Mouse (Mus musculus): ENCODE measurements around the gene Tdrkh. TPM values are rescaled to one million over a fixed set of nuclear protein-coding genes. Genes with fewer than 3 reads are reported as not detected.

Tdrkh gene
- polyA plus RNA-seq, 1 experiment from 2014 or later: 8.8 TPM

DNA sequence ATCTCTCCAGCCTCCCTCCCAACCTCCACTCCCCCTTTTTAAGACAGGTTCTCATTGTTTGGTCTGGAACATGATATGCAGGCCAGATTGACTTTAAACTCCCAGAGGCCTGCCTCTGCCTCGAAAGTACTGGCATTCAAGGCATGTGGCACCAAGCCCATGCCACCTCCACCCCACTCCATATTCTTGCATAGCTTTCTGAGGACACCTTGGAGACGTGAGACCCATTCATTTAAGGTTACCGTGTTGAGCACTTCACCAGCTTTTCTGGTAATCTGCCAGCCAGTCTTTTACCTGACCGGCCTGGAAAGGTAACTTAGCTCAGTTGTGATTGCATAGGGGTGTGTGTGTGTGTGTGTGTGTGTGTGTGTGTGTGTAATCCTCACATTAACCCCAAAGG, 7.5 kb upstream of the Tdrkh start:
- Histone ChIP-seq H3K9me3 (no peaks in the 10 kb centered on the region), H3K27me3 (replicated peaks) (peaks cover 73% of the 10 kb centered on the region), H3K4me1 (0 out of 2 replicates have a peak, but pooled peaks cover 2% of the 10 kb centered on the region), H3K9ac (no peak overlapping the region), H3K36me3 (no peaks in the 10 kb centered on the region), H3K27ac (replicated peaks) (no peak overlapping the region), H3K4me3 (no peak overlapping the region), H3K4me2 (no peak overlapping the region)
- ATAC-seq (ENCODE audit: extremely low read depth, insufficient number of reproducible peaks, low FRiP score, low TSS enrichment): no peak
- 50% methylated on average over 4 of the region's 4 CpGs for WGBS

DNA sequence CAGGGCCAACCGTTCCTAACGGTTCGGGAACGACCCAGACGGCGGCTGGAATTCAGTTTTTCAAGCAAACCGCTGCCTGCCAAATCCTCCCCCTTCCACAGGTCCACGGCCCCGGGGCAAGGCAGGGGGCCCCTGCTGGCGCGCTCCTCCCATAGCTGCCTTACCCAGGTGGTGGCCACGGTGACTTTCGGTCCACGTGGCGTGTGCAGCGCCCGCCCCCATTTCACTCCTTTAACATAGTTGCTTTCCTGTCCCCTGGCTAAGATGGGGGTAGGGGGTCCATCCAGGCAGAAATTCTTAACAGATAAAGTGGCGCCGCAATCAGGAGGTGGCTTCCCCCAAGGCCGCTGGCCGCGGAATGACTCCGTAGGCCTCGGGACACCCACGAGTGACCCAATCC, 543 bp upstream of the Tdrkh start:
- H3K9me3 ChIP-seq: no peaks in the 10 kb centered on the region
- peak overlapping the region; percentile 94 for H3K4me2 ChIP-seq
- 8% methylated on average over 25 of the region's 25 CpGs for WGBS
- H3K27me3 ChIP-seq (replicated peaks): peaks cover 18% of the 10 kb centered on the region; the same call in 1 of the 2 replicates
- no peak for ATAC-seq (ENCODE audit: extremely low read depth, insufficient number of reproducible peaks, low FRiP score, low TSS enrichment)
- H3K4me1 ChIP-seq: peaks cover 9% of the 10 kb centered on the region
- no peaks in the 10 kb centered on the region for H3K36me3 ChIP-seq
- peak overlapping the region; percentile 62 for H3K4me3 ChIP-seq
- peak overlapping the region; percentile 68 for H3K9ac ChIP-seq
- H3K27ac ChIP-seq (replicated peaks): no peak overlapping the region

DNA sequence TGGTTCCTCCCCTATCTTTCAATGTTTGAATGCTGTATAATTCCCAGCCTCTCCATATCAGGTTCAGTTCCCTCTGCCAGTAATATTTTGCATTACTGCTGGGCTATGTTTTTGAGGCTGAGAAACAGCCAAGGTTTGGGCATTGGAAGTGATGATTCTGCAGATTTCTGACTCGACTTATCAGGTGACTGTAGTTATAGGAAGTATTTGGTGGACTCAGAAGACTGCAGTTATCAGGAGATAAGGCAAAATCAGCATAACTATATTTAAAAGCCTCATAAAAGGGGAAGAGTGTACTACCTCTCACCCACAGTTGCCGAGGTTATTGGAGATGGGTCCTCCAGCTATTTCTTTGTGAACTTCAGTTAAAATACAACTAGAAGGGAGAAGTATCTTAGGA, 17.9 kb downstream of the Tdrkh start:
- no peak for ATAC-seq (ENCODE audit: extremely low read depth, insufficient number of reproducible peaks, low FRiP score, low TSS enrichment)
- H3K4me1 ChIP-seq: no peaks in the 10 kb centered on the region

DNA sequence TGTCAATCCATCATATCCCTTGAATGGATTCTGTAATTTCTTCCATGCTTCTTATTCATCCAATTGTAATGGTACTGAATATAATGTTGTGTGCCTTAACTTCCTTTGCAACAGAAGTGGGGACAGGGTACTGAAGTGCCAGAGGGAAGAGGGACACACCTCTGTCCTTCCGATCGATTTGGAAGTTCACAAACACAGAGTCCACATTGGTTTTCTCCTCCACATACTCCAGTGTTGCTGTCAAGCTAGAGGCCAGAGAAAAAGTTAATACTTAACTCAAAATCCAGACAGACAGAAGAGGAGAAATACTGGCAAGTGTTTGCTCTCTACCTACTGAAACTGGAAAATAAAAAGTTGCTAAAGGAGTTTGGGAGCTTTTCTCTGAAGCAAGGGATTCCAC, 21.2 kb downstream of the Tdrkh start:
- Histone ChIP-seq H3K27ac (replicated peaks) (no peak overlapping the region), H3K4me1 (no peaks in the 10 kb centered on the region), H3K27me3 (replicated peaks) (no peaks in the 10 kb centered on the region), H3K4me3 (no peak overlapping the region), H3K9me3 (no peaks in the 10 kb centered on the region), H3K9ac (no peak overlapping the region), H3K4me2 (no peak overlapping the region), H3K36me3 (no peaks in the 10 kb centered on the region)
- no peak for ATAC-seq (ENCODE audit: extremely low read depth, insufficient number of reproducible peaks, low FRiP score, low TSS enrichment)
- WGBS: 83% methylated on average over 2 of the region's 2 CpGs

More for the DNA sequence above, 17.9 kb downstream of the Tdrkh start:
- no peak overlapping the region for H3K27ac ChIP-seq (replicated peaks)
- H3K27me3 ChIP-seq (replicated peaks): no peaks in the 10 kb centered on the region
- no peaks in the 10 kb centered on the region for H3K9me3 ChIP-seq
- no peak overlapping the region for H3K9ac ChIP-seq
- H3K36me3 ChIP-seq: no peaks in the 10 kb centered on the region
- no peak overlapping the region for H3K4me3 ChIP-seq
- no peak overlapping the region for H3K4me2 ChIP-seq
- WGBS: 56% methylated on average over 2 of the region's 2 CpGs

DNA sequence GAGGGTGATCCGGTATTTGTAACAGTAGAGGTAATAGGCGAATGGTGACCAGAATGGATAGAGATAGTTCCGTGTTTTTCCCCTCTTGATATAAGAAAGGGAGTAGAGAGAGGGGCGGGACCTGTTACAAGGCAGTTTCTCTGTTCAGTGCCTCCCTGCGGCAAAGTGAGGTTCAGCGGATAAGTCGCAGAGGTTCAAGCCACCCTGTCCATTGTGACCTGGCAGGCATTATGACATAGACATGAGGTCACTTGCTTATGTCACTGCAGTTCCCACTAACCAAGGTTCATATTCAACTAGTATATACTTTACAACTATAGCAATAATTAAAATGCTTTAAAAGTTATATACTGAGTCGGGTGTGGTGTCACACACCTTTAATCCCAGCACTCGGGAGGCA, 23.3 kb downstream of the Tdrkh start:
- Histone ChIP-seq H3K9ac (no peak overlapping the region), H3K27ac (replicated peaks) (no peak overlapping the region), H3K4me3 (no peak overlapping the region), H3K4me1 (no peaks in the 10 kb centered on the region), H3K36me3 (no peaks in the 10 kb centered on the region), H3K27me3 (replicated peaks) (peaks cover 8% of the 10 kb centered on the region; the same call in 1 of the 2 replicates), H3K9me3 (no peaks in the 10 kb centered on the region), H3K4me2 (no peak overlapping the region)
- no peak for ATAC-seq (ENCODE audit: extremely low read depth, insufficient number of reproducible peaks, low FRiP score, low TSS enrichment)
- WGBS: 73% methylated on average over 9 of the region's 9 CpGs

DNA sequence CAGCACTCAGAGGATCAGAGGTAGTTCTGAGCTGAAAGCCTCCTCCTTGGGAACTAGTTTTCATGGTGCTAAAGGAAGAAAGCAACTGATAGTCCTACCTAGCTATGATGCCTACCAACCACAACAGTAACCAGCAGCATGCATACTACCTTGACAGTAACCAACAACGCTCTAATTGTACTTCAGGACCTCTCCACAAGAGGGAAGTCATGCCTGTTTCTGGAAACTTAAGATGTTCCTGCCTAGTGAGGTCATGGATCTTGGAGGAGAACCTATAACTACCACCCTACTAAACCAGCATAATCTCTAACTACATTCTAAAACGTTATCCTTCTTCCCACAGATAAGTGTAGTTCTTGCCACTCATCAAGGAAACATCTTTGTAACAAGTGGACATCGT, 28.1 kb downstream of the Tdrkh start:
- Histone ChIP-seq H3K36me3 (peaks cover 19% of the 10 kb centered on the region), H3K4me2 (no peak overlapping the region), H3K27ac (replicated peaks) (no peak overlapping the region), H3K9me3 (no peaks in the 10 kb centered on the region), H3K4me3 (no peak overlapping the region), H3K27me3 (replicated peaks) (peaks cover 8% of the 10 kb centered on the region; the same call in 1 of the 2 replicates), H3K4me1 (peaks cover 10% of the 10 kb centered on the region), H3K9ac (no peak overlapping the region)
- WGBS: 36% methylated on average over 3 of the region's 3 CpGs
- no peak for ATAC-seq (ENCODE audit: extremely low read depth, insufficient number of reproducible peaks, low FRiP score, low TSS enrichment)

DNA sequence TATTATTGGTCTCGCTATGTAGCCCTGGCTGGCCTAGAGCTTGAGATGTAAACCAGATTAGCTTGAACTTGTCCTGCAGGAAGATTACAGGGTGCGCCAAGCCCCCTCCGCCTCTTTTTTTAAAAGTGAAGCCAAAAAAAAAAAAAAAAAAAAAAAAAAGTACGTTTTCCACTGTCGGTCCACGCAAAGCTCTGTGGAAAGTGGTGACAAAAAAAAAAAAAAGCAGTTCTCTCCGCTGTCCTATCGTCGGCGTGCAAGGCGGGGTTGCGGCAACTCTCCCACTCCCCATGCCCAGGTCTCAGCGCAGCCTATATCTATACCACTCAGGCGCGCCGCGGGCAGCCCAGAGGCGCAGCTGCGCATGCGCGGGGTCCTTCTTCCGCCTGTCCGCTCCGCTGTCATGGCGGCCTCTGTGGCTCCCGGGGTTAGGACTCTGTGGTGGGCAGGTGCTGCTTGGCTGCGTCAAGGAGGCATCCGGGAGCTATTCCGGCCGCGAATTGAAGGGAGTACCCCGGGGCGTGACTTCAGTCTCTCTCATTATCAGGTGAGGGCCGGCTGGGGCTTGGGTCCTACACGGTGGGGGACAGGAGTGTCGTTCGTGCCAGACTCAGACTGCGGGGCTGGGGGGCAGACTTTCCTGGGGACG, 30.0 kb downstream of the Tdrkh start, which contains the start of gene Mrpl9:
Gene Mrpl9, plus strand, starts transcription at position 368 of the 646 bp plus-strand sequence.
- WGBS: under 1% methylated on average over 39 of the region's 39 CpGs
- H3K4me3 ChIP-seq: peak within 1 kb of the TSS; percentile 72
- H3K4me1 ChIP-seq: peaks cover 10% of the 10 kb centered on the region
- H3K9ac ChIP-seq: peak within 1 kb of the TSS; percentile 97
- H3K9me3 ChIP-seq: no peaks in the 10 kb centered on the region
- peak within 1 kb of the TSS; percentile 80 for H3K27ac ChIP-seq (replicated peaks)
- H3K27me3 ChIP-seq (replicated peaks): peaks cover 8% of the 10 kb centered on the region; the same call in 1 of the 2 replicates
- H3K4me2 ChIP-seq: peak within 1 kb of the TSS; percentile 92
- ATAC-seq (ENCODE audit: extremely low read depth, insufficient number of reproducible peaks, low FRiP score, low TSS enrichment): peak; percentile 87
- peaks cover 37% of the 10 kb centered on the region for H3K36me3 ChIP-seq

DNA sequence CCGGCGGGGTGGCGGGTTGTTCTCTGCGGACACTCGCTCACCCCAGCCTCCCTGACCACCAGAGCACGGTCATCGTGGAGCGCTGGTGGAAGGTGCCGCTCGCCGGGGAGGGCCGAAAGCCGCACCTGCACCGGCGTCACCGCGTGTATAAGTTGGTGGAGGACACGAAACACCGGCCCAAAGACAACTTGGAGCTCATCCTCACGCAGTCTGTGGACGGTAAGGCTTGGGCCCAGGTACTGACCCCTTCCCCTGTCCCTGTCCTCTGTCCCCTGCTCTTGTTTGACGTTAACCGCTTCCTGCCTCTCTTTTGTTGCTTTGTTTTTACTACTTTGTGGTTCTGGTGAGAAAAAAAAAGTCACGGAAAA, 30.5 kb downstream of the Tdrkh start, which contains the start of gene Oaz3:
Gene Oaz3, minus strand, starts transcription at position 319 of the 368 bp plus-strand sequence.
- Histone ChIP-seq H3K4me3 (peak within 1 kb of the TSS; percentile 72), H3K36me3 (peaks cover 42% of the 10 kb centered on the region), H3K27ac (replicated peaks) (peak within 1 kb of the TSS; percentile 80)

DNA sequence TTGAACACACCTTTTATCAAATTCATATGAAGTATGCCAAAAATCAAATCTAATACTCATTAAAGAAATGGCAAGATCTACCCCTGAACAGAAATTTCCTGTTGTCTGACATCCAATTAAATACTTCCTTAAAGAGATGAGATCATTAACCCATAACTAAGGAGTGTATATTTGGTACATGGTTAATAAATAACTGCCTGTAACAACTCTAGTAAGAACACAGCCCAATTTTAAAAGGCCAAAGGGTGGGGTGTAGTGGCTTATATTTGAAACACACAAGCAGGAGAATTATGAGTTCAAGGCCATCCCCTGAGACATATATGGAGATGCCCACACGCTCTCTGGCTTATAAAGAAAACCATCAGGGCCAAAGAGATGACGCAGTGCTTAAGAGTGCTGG, 36.3 kb downstream of the Tdrkh start:
- no peak for ATAC-seq (ENCODE audit: extremely low read depth, insufficient number of reproducible peaks, low FRiP score, low TSS enrichment)
- 95% methylated on average over 2 of the region's 2 CpGs for WGBS
- no peak overlapping the region for H3K27ac ChIP-seq (replicated peaks)
- no peak overlapping the region for H3K4me3 ChIP-seq
- H3K36me3 ChIP-seq: peaks cover 60% of the 10 kb centered on the region
- H3K27me3 ChIP-seq (replicated peaks): no peaks in the 10 kb centered on the region
- H3K9ac ChIP-seq: no peak overlapping the region
- H3K4me2 ChIP-seq: no peak overlapping the region
- no peaks in the 10 kb centered on the region for H3K9me3 ChIP-seq
- peaks cover 2% of the 10 kb centered on the region for H3K4me1 ChIP-seq

More for the DNA sequence above, 30.5 kb downstream of the Tdrkh start, which contains the start of gene Oaz3:
- H3K4me1 ChIP-seq: peaks cover 10% of the 10 kb centered on the region
- no peaks in the 10 kb centered on the region for H3K9me3 ChIP-seq
- H3K9ac ChIP-seq: peak within 1 kb of the TSS; percentile 97
- peak within 1 kb of the TSS; percentile 92 for H3K4me2 ChIP-seq
- 2% methylated on average over 24 of the region's 24 CpGs for WGBS
- H3K27me3 ChIP-seq (replicated peaks): peaks cover 8% of the 10 kb centered on the region; the same call in 1 of the 2 replicates
- ATAC-seq (ENCODE audit: extremely low read depth, insufficient number of reproducible peaks, low FRiP score, low TSS enrichment): peak; percentile 70; the same call in 1 of the 2 replicates

DNA sequence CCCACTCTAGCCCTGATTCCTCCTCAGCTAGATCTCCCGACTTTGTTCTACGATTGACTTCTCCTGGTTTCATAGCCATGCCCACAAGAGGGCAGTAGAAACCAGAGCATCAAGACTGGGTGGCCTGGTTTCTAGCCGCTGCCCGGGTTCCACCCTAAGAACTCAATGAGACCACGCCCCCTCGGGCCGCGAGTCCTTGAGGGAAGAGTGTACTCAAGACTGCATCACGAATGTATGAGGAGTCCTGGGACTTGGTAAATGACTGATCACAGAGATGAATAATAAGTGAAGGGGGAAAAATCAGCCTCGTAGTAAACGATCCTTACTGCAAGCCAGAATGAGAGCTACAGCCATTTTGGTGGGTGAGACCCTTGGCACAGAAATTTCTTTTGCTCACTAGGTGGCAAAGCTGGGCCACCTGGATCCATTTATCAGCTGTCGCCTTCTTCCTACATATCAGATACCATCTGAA, 43.5 kb downstream of the Tdrkh start:
- ATAC-seq (ENCODE audit: extremely low read depth, insufficient number of reproducible peaks, low FRiP score, low TSS enrichment): no peak
- peaks cover 4% of the 10 kb centered on the region; the same call in 1 of the 2 replicates for H3K4me1 ChIP-seq
- peak overlapping the region; percentile 50 for H3K4me3 ChIP-seq
- peak overlapping the region; percentile 47; the same call in 1 of the 2 replicates for H3K9ac ChIP-seq
- H3K27me3 ChIP-seq (replicated peaks): peaks cover 10% of the 10 kb centered on the region; the same call in 1 of the 2 replicates
- H3K9me3 ChIP-seq: no peaks in the 10 kb centered on the region
- H3K4me2 ChIP-seq: peak overlapping the region; percentile 69
- H3K36me3 ChIP-seq: no peaks in the 10 kb centered on the region
- no peak overlapping the region for H3K27ac ChIP-seq (replicated peaks)
- WGBS: 3% methylated on average over 12 of the region's 12 CpGs

DNA sequence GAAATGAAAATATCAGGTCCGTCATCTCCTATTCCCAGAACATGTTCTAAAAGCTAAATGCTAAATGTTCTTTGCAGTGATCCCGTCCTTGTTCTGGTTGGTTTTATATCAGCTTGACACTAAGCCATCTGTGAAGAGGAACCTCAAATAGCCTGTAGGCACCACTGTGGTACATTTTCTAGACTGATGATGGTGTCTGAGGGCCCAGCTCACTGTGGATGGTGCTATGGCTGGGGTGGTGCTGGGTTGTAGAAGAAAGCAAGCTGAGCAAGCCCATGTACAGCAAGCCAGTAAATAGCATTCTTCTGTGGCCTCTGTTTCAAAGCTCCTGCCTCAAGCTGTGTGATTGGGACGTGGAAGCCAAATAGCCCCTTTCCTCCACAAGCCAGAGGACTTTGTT, 44.0 kb downstream of the Tdrkh start:
- ATAC-seq (ENCODE audit: extremely low read depth, insufficient number of reproducible peaks, low FRiP score, low TSS enrichment): no peak
- Histone ChIP-seq H3K27ac (replicated peaks) (no peak overlapping the region), H3K27me3 (replicated peaks) (peaks cover 10% of the 10 kb centered on the region; the same call in 1 of the 2 replicates), H3K36me3 (no peaks in the 10 kb centered on the region), H3K4me2 (peak overlapping the region; percentile 69), H3K9ac (peak overlapping the region; percentile 47; the same call in 1 of the 2 replicates), H3K4me1 (peaks cover 4% of the 10 kb centered on the region; the same call in 1 of the 2 replicates), H3K9me3 (no peaks in the 10 kb centered on the region), H3K4me3 (no peak overlapping the region)
- 64% methylated on average over 3 of the region's 3 CpGs for WGBS

Measured in heart, embryonic 13.5 days (tissue).